Mouse (Mus musculus): ENCODE data around the gene Zbtb38. TPM values are rescaled to one million over a fixed set of nuclear protein-coding genes. Genes with fewer than 3 reads are reported as not detected.

The Zbtb38 gene
- polyA plus RNA-seq, 1 experiment from 2014 or later: 9.2 TPM

DNA sequence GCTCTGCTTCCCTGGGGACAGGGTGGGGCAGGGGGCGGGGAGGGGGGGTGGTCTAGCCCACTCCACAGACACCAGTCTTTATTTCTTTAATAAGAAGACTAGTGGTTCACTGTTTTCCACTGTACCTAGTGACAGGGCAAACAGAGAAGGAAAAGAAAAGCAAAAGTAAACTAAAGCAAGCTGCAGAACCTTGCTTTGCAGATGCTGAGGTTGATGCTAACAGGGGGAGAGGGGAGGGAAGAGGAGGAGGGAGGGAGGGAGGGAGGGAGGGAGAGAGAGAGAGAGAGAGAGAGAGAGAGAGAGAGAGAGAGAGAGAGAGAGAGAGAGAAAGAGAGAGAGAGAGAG is 2.0 kb upstream of the Zbtb38 start:
- no peak overlapping the region for H3K27ac ChIP-seq (replicated peaks; ENCODE audit: low read depth, low read length)
- no peaks in the 10 kb centered on the region for H3K9me3 ChIP-seq (ENCODE audit: control insufficient read depth, low read length)
- H3K4me3 ChIP-seq (ENCODE audit: low read depth, low read length): no peak overlapping the region
- 0 out of 2 replicates have a peak, but pooled peaks cover 2% of the 10 kb centered on the region for H3K4me1 ChIP-seq (ENCODE audit: control insufficient read depth, insufficient read depth, low read length)
- H3K4me2 ChIP-seq (ENCODE audit: low read depth, severe bottlenecking): no peak overlapping the region
- no peaks in the 10 kb centered on the region for H3K36me3 ChIP-seq (ENCODE audit: control insufficient read depth, insufficient read depth, low read length)
- 70% methylated on average over 1 of the region's 1 CpGs for WGBS
- H3K27me3 ChIP-seq (ENCODE audit: control insufficient read depth, insufficient read depth, low read length): no peaks in the 10 kb centered on the region
- DNase-seq (ENCODE audit: low spot score) (no peak), ATAC-seq (ENCODE audit: insufficient number of reproducible peaks, low FRiP score, low TSS enrichment, low read depth) (no peak)
- H3K9ac ChIP-seq (ENCODE audit: low read length): no peak overlapping the region

DNA sequence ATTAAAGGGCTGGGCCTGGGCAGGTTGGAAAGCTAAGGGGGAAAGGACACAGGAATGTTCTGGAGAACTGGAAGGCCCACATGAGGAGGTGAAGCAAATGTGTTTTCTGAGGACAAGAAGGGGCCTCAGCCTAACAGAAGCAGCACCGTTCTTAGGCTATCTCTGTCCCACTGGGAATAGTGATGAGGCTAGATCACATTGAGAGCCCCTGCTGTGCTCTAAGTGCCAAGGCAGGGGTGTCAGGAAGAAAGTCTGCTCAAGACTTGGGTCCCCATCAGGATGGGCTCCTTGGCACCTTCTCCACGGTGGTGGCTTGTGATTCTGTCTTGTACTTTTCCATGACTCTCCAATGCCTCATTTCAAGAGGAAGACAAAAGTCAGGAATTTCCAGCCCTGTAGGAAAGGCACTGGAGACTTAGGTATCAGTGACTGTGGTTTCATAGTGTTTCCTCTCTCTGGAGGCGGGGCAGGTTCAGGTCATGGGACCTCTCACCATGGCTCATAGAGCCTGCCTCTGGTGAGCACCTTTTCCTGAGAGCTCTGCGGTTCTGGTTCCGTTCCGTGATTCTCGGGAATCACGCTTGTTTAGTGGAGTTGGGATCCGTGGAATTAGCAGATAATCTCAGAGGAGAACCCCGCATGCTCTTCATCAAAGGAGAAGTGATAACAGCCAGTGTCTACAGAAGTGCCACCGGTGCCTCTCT is 1.4 kb upstream of the Zbtb38 start:
- no peak overlapping the region for H3K9ac ChIP-seq (ENCODE audit: low read length)
- WGBS: 71% methylated on average over 11 of the region's 11 CpGs
- H3K36me3 ChIP-seq (ENCODE audit: control insufficient read depth, insufficient read depth, low read length): no peaks in the 10 kb centered on the region
- no peak overlapping the region for H3K4me3 ChIP-seq (ENCODE audit: low read depth, low read length)
- no peaks in the 10 kb centered on the region for H3K27me3 ChIP-seq (ENCODE audit: control insufficient read depth, insufficient read depth, low read length)
- DNase-seq (ENCODE audit: low spot score) (no peak), ATAC-seq (ENCODE audit: insufficient number of reproducible peaks, low FRiP score, low TSS enrichment, low read depth) (no peak)
- no peak overlapping the region for H3K27ac ChIP-seq (replicated peaks; ENCODE audit: low read depth, low read length)
- H3K4me1 ChIP-seq (ENCODE audit: control insufficient read depth, insufficient read depth, low read length): 0 out of 2 replicates have a peak, but pooled peaks cover 2% of the 10 kb centered on the region
- H3K4me2 ChIP-seq (ENCODE audit: low read depth, severe bottlenecking): no peak overlapping the region
- no peaks in the 10 kb centered on the region for H3K9me3 ChIP-seq (ENCODE audit: control insufficient read depth, low read length)

DNA sequence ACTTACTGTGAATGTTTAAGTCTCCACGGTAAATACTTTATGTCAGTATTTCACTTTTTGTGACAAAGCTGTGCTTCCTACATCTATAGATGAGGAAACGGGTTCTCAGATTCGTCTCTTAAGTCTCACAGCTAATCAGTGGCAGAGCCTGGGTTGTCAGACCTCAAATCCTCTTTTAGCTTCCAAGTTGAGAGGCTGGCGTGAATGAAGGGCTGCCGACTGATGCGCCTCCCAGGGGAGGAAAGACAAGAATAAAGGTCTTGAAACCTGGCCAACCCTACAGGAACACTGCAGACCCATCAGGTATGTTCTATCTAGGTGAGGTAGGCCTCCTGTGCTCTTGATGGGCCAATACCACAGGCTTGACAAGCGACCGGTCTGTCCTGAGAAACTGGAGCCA is 761 bp upstream of the Zbtb38 start:
- DNase-seq (ENCODE audit: low spot score): no peak
- H3K4me3 ChIP-seq (ENCODE audit: low read depth, low read length): no peak overlapping the region
- H3K4me2 ChIP-seq (ENCODE audit: low read depth, severe bottlenecking): no peak overlapping the region
- no peaks in the 10 kb centered on the region for H3K36me3 ChIP-seq (ENCODE audit: control insufficient read depth, insufficient read depth, low read length)
- WGBS: 94% methylated on average over 8 of the region's 8 CpGs
- H3K9me3 ChIP-seq (ENCODE audit: control insufficient read depth, low read length): no peaks in the 10 kb centered on the region
- 0 out of 2 replicates have a peak, but pooled peaks cover 2% of the 10 kb centered on the region for H3K4me1 ChIP-seq (ENCODE audit: control insufficient read depth, insufficient read depth, low read length)
- H3K9ac ChIP-seq (ENCODE audit: low read length): no peak overlapping the region
- H3K27ac ChIP-seq (replicated peaks; ENCODE audit: low read depth, low read length): no peak overlapping the region
- ATAC-seq (ENCODE audit: insufficient number of reproducible peaks, low FRiP score, low TSS enrichment, low read depth): no peak
- no peaks in the 10 kb centered on the region for H3K27me3 ChIP-seq (ENCODE audit: control insufficient read depth, insufficient read depth, low read length)

DNA sequence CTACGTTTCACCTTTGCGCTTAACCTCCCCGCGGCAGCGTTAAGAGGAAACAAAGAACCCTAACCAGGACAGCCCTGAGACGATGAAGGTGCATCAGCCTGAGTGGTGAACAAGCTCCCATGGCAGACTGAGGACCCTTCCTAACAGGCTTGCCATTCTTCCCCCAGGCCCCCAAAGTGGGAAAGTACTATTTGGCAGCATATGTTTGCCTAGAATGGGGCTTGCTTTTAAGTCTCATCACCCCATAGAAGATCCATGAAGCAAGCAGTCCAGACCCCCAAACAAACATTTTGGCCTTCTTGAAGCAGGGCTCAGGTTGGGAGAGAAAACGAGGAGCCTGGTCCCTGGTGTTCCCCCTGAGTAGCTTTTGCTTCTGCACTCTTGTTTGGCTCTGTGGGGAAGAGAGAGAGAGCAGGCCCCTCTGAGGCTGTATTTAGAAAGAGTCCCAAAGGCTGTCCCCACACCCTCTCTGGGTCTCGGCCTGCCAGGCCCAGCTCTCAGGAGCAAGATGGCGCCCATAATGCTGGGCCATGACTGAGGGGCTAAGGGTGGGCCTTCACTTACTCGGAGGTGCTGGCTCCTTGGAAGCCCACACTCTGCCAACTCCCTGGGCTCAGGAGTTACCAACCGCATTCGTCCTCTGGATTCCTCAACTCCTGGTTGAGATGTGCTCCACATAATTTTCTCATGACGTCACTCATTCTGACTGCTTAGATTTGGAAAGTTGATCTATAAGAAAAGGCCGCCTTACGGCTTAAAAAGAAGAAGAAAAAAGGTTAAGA is 619 bp downstream of the Zbtb38 start:
- Histone ChIP-seq H3K27me3 (ENCODE audit: control insufficient read depth, insufficient read depth, low read length) (no peaks in the 10 kb centered on the region), H3K4me1 (ENCODE audit: control insufficient read depth, insufficient read depth, low read length) (0 out of 2 replicates have a peak, but pooled peaks cover 2% of the 10 kb centered on the region), H3K27ac (replicated peaks; ENCODE audit: low read depth, low read length) (no peak overlapping the region), H3K4me2 (ENCODE audit: low read depth, severe bottlenecking) (no peak overlapping the region), H3K9me3 (ENCODE audit: control insufficient read depth, low read length) (no peaks in the 10 kb centered on the region), H3K36me3 (ENCODE audit: control insufficient read depth, insufficient read depth, low read length) (no peaks in the 10 kb centered on the region), H3K4me3 (ENCODE audit: low read depth, low read length) (no peak overlapping the region), H3K9ac (ENCODE audit: low read length) (no peak overlapping the region; the same call in 1 of the 2 replicates)
- WGBS: 91% methylated on average over 15 of the region's 15 CpGs
- ATAC-seq (ENCODE audit: insufficient number of reproducible peaks, low FRiP score, low TSS enrichment, low read depth): no peak
- DNase-seq (ENCODE audit: low spot score): no peak

DNA sequence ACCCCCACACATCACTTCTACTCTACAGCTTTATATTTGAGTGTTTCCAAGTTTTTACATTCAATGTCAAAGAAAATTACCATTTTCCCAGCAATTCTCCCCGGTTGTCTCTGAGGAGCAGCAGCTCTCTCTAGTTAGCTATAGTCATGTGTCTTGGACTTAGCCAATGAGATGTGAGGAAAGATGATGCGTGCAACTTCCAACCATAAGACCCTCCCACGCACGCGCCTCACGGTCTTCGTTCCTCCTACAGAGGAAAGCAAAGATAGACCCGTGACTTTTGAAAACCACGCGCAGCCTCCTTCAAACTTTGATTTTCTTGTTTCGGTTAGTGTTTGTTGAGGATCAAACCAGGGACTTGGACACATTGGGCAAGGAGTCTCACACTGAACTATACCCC is 2.0 kb downstream of the Zbtb38 start:
- ATAC-seq (ENCODE audit: insufficient number of reproducible peaks, low FRiP score, low TSS enrichment, low read depth) (no peak), DNase-seq (ENCODE audit: low spot score) (no peak)
- Histone ChIP-seq H3K4me1 (ENCODE audit: control insufficient read depth, insufficient read depth, low read length) (0 out of 2 replicates have a peak, but pooled peaks cover 2% of the 10 kb centered on the region), H3K4me2 (ENCODE audit: low read depth, severe bottlenecking) (no peak overlapping the region), H3K27me3 (ENCODE audit: control insufficient read depth, insufficient read depth, low read length) (no peaks in the 10 kb centered on the region), H3K36me3 (ENCODE audit: control insufficient read depth, insufficient read depth, low read length) (no peaks in the 10 kb centered on the region), H3K27ac (replicated peaks; ENCODE audit: low read depth, low read length) (no peak overlapping the region), H3K9ac (ENCODE audit: low read length) (no peak overlapping the region), H3K4me3 (ENCODE audit: low read depth, low read length) (no peak overlapping the region), H3K9me3 (ENCODE audit: control insufficient read depth, low read length) (no peaks in the 10 kb centered on the region)
- WGBS: 96% methylated on average over 11 of the region's 11 CpGs

DNA sequence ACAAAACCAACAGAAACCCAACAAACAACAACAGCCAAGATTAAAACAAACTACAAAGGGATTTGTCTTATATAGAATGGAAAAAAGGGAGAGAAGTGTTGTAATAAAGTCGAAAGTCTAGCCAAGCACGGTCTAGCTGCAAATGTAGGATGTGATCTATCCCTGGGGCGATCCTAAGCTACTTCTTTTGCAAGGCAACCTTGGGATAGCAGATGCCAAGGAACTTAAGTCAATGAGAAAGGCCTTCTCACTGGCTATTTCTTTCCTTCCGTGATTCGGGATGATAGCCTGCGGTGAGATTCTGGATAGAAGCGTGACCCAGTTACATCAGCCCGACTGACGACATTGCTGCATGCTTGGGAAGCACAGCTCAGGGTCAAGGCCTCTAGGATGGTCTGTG is 6.1 kb downstream of the Zbtb38 start:
- no peaks in the 10 kb centered on the region for H3K4me1 ChIP-seq (ENCODE audit: control insufficient read depth, insufficient read depth, low read length)
- no peaks in the 10 kb centered on the region for H3K27me3 ChIP-seq (ENCODE audit: control insufficient read depth, insufficient read depth, low read length)
- DNase-seq (ENCODE audit: low spot score) (no peak), ATAC-seq (ENCODE audit: insufficient number of reproducible peaks, low FRiP score, low TSS enrichment, low read depth) (no peak)
- H3K9me3 ChIP-seq (ENCODE audit: control insufficient read depth, low read length): no peaks in the 10 kb centered on the region
- 94% methylated on average over 9 of the region's 9 CpGs for WGBS
- H3K27ac ChIP-seq (replicated peaks; ENCODE audit: low read depth, low read length): no peak overlapping the region
- no peak overlapping the region for H3K4me2 ChIP-seq (ENCODE audit: low read depth, severe bottlenecking)
- H3K4me3 ChIP-seq (ENCODE audit: low read depth, low read length): no peak overlapping the region
- H3K9ac ChIP-seq (ENCODE audit: low read length): no peak overlapping the region
- no peaks in the 10 kb centered on the region for H3K36me3 ChIP-seq (ENCODE audit: control insufficient read depth, insufficient read depth, low read length)

DNA sequence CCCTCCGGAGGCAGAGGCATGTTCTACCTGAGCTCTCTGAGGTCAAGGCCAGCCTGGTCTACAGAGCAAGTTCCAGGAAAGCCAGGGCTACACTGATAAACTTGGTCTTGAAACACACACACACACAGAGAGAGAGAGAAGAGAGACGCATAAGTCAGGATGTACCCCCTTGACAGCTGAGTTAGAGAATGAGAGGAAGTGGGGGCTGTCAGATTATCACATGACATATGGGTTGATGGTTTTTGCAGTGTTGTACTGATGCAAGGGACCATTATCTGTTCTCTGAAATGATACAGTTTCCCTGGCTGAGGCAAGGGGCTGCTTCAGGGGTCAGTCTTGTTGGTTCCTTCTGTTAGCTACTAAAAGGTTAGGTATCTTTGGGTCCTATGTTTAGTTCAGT is 7.7 kb downstream of the Zbtb38 start:
- H3K9ac ChIP-seq (ENCODE audit: low read length): no peak overlapping the region
- H3K4me1 ChIP-seq (ENCODE audit: control insufficient read depth, insufficient read depth, low read length): no peaks in the 10 kb centered on the region
- H3K4me3 ChIP-seq (ENCODE audit: low read depth, low read length): no peak overlapping the region
- no peaks in the 10 kb centered on the region for H3K9me3 ChIP-seq (ENCODE audit: control insufficient read depth, low read length)
- DNase-seq (ENCODE audit: low spot score) (no peak), ATAC-seq (ENCODE audit: insufficient number of reproducible peaks, low FRiP score, low TSS enrichment, low read depth) (no peak)
- no peaks in the 10 kb centered on the region for H3K36me3 ChIP-seq (ENCODE audit: control insufficient read depth, insufficient read depth, low read length)
- H3K27me3 ChIP-seq (ENCODE audit: control insufficient read depth, insufficient read depth, low read length): no peaks in the 10 kb centered on the region
- H3K27ac ChIP-seq (replicated peaks; ENCODE audit: low read depth, low read length): no peak overlapping the region
- WGBS: 85% methylated on average over 2 of the region's 2 CpGs
- H3K4me2 ChIP-seq (ENCODE audit: low read depth, severe bottlenecking): no peak overlapping the region

DNA sequence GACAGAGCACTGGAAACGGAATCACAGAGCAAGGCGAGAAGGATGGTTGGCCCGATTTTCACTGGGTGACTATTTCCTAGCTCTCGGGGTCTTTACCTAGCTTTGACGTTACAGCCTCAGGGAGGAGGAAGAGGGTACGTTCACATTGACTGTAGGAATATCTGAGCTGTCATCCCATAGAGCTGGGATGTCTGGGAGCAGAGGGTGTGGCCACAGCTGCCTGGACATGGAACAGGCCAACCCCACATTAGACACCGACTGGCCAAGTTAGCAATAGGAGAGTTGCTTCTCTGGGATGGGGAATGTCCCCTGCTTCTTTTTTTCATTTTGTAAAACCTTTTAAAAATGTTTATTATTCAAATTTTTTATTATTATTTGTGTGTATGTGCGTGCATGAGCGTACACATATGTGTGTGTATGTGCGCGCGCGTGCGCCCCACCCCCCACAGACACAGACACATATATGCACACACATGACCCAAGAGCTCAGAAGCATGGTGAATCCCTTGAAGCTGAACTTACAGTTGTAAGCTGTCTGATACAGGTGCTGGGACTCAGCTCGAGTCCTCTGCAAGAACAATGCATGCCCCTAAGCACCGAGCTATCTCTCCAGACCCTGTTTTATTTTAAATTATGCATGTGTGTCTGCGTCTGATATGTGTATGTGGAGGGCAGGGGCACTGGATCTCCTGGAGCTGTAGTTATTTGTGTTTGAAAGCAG is 11.1 kb downstream of the Zbtb38 start:
- Histone ChIP-seq H3K27me3 (ENCODE audit: control insufficient read depth, insufficient read depth, low read length) (no peaks in the 10 kb centered on the region), H3K4me1 (ENCODE audit: control insufficient read depth, insufficient read depth, low read length) (no peaks in the 10 kb centered on the region), H3K9ac (ENCODE audit: low read length) (no peak overlapping the region), H3K36me3 (ENCODE audit: control insufficient read depth, insufficient read depth, low read length) (no peaks in the 10 kb centered on the region), H3K4me2 (ENCODE audit: low read depth, severe bottlenecking) (no peak overlapping the region), H3K4me3 (ENCODE audit: low read depth, low read length) (no peak overlapping the region), H3K27ac (replicated peaks; ENCODE audit: low read depth, low read length) (no peak overlapping the region), H3K9me3 (ENCODE audit: control insufficient read depth, low read length) (no peaks in the 10 kb centered on the region)
- DNase-seq (ENCODE audit: low spot score): no peak
- 85% methylated on average over 17 of the region's 17 CpGs for WGBS
- no peak for ATAC-seq (ENCODE audit: insufficient number of reproducible peaks, low FRiP score, low TSS enrichment, low read depth)

Measured in limb, embryonic 11.5 days (tissue).